Mouse (Mus musculus): ENCODE measurements around the gene Prrg1.
A peak's percentile ranks its signal among the peaks of the same experiment; 100 is the strongest.
"Not testable (repeated sequence)": the region's sequence is repeated elsewhere in the genome, so short reads cannot be mapped to it uniquely, and the experiment has no call there.

Prrg1 gene

GRCm38 (mm10) chrX:78583202-78584004, at the start of gene Prrg1:
Gene Prrg1, minus strand, starts transcription at chrX:78583896.
- peak; percentile 63 for DNase-seq (ENCODE audit: low spot score)

GRCm38 (mm10) chrX:78605814-78606213, 22.1 kb upstream of the Prrg1 start:
- DNase-seq (ENCODE audit: low spot score), result no peak

GRCm38 (mm10) chrX:78593138-78593537, 9.4 kb upstream of the Prrg1 start:
- no peak for DNase-seq (ENCODE audit: low spot score)

- peak; percentile 21 for DNase-seq (ENCODE audit: low spot score)
Measured at GRCm38 (mm10) chrX:78582854-78583201, 868 bp downstream of the Prrg1 start.

- no peak for DNase-seq (ENCODE audit: low spot score)
Measured at GRCm38 (mm10) chrX:78563451-78563850, 20.2 kb downstream of the Prrg1 start.

- no peak for DNase-seq (ENCODE audit: low spot score)
Measured at GRCm38 (mm10) chrX:78553399-78553798, 30.3 kb downstream of the Prrg1 start.

GRCm38 (mm10) chrX:78552704-78553103, 31.0 kb downstream of the Prrg1 start:
- DNase-seq (ENCODE audit: low spot score), result no peak

GRCm38 (mm10) chrX:78547696-78548095, 36.0 kb downstream of the Prrg1 start:
- no peak for DNase-seq (ENCODE audit: low spot score)

GRCm38 (mm10) chrX:78539734-78540133, 44.0 kb downstream of the Prrg1 start:
- no peak for DNase-seq (ENCODE audit: low spot score)

GRCm38 (mm10) chrX:78538632-78539316, 44.9 kb downstream of the Prrg1 start:
- DNase-seq (ENCODE audit: low spot score), result no peak

- DNase-seq (ENCODE audit: low spot score), result no peak
Measured at GRCm38 (mm10) chrX:78518301-78518700, 65.4 kb downstream of the Prrg1 start.

- no peak for DNase-seq (ENCODE audit: low spot score)
Measured at GRCm38 (mm10) chrX:78482987-78483386, 100.7 kb downstream of the Prrg1 start.

- DNase-seq (ENCODE audit: low spot score), result no peak
Measured at GRCm38 (mm10) chrX:78479710-78480109, 104.0 kb downstream of the Prrg1 start.

- DNase-seq (ENCODE audit: low spot score), result no peak
Measured at GRCm38 (mm10) chrX:78434357-78434756, 149.3 kb downstream of the Prrg1 start.

GRCm38 (mm10) chrX:78403346-78403745, 180.3 kb downstream of the Prrg1 start:
- not testable (repeated sequence) for DNase-seq (ENCODE audit: low spot score)

Data from ovary, postnatal 14 days (tissue).